Mouse (Mus musculus): Measurements from ENCODE around the gene Tas2r126.

GRCm38 (mm10) chr6:42434446-42434845 is at the start of gene Tas2r126:
- no peak for TF ChIP-seq GATA1 (IDR thresholded peaks at IDR 0.05; ENCODE audit: low read length)
- no peak for TF ChIP-seq TAL1 (IDR thresholded peaks at IDR 0.05; ENCODE audit: low read length)
